Mouse (Mus musculus): ENCODE results near the gene Cdc42bpa.

Cdc42bpa gene

GRCm38 (mm10) chr1:179959721-179960542, at the start of gene Cdc42bpa:
TSS of gene Cdc42bpa (plus strand) at chr1:179960472.
- DNase-seq: peak; percentile 92

DNA sequence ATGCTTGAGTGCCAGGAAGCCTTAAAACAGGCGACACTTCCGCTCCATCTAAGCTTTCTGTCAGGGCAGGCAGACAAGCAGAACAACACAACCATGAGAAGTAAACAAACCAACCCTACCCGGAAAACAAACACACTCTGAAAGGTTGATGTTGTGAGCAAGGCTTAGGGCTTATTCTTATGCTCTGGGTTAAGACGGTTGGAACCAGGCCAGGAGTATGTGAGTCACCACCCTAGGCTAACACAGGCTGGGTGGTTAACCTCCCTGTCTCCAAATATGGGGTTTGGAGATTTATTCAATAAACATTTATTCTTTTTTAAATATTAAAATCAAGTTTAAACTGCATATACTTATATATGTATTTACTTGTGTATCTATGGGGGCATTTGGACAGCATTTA, 46.8 kb upstream of the Cdc42bpa start:
- DNase-seq: peak; percentile 52

GRCm38 (mm10) chr1:179917036-179917435, 43.2 kb upstream of the Cdc42bpa start:
- no peak for DNase-seq

- DNase-seq: no peak
Measured at GRCm38 (mm10) chr1:179917481-179917880, 42.8 kb upstream of the Cdc42bpa start.

DNA sequence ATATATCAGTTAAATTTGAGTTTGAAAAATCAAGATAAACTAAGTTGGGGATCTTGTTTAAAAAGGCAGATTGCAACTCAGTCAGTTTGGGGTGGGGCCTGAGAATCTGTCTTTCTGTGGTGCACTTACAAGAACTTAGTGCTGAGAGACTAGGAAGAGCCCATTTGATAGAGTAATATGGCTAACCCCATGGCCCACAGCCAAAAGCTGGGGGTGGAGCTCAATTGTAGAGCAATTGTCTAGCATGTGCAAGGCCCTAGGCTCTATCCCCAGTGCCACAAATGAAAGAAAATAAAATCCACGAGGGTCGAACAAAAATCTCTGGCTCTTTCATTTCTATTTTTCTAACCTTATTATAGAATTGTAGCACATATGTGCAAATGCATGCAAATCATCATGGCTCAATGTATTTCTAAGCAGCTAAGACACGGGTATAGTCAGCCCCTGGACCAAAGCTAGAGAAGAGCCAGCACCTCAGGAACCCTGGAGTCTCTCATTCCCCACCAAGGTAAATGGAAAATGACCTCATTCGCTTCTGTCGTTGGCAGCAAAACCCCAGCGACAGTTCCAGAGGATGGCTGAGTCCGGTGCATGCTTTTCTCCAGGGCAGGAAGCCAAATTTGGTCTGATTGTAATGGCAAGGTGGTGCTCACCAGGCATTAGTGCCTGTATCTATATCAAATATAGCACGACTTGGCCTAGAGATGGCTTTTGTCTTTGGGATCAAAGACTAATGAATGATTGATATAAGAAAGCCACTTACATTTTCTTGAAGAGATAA, 40.4 kb upstream of the Cdc42bpa start:
- peak; percentile 28 for DNase-seq

- no peak for DNase-seq
Measured at GRCm38 (mm10) chr1:179923661-179924405, 36.4 kb upstream of the Cdc42bpa start.

GRCm38 (mm10) chr1:179926240-179926639, 34.0 kb upstream of the Cdc42bpa start:
- DNase-seq: no peak

DNA sequence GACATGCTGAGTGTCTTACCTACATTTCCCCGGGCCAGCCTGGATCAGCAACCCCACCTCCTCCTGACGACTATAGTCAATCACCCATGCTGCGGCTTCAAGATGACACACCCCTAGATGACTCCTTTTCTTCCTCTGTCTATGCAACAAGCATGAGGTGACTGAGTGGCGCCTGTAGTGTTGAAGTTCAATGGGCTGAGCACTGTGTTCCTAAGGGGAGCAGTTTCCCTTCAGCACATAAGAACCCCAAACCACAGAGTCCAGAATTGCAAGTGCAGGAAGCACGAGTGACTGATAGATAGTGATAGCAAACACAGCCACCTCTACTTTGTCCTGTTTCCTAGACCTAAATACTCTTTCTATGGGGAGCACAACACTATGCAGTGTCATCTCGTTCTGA, 33.2 kb upstream of the Cdc42bpa start:
- DNase-seq: no peak

DNA sequence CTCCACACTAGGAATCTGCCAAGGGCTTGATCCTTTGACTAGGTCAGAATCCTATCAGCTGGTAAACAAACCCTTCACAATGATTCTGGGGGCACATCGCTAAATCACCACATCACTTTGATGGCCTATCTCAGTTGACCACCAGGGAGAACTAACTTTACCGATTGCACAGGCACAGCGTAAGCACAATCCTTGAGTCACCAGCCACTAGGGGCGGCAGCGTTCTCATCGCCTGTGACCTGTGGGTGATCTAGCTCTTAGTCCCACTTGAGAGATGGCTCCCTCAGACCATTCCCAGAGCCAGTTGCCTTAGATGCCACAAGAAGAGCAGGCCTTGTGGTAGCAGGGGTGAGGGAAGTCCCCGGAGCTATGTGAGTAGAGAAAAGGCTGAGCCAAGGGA, 31.4 kb upstream of the Cdc42bpa start:
- DNase-seq: no peak

DNA sequence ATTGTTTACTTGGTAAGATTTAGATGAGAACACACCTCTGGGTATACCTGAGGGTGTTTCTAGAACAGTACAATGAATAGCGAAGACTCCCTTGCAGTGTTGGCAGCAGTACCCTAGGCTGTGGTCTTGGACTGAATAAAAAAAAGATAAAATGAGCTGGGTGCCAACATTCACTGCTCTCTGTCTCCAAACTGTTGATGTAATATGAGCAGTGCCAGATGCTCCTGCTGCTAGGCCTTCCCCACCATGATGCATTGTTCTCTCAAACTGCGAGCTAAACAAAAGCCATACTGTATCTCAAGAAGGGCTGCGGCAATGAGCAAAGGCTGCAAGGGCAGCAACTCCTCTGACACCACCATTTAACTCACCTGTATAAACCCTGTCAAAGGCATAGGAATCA, 29.0 kb upstream of the Cdc42bpa start:
- DNase-seq: no peak

GRCm38 (mm10) chr1:179934064-179934463, 26.2 kb upstream of the Cdc42bpa start:
- DNase-seq: no peak

DNA sequence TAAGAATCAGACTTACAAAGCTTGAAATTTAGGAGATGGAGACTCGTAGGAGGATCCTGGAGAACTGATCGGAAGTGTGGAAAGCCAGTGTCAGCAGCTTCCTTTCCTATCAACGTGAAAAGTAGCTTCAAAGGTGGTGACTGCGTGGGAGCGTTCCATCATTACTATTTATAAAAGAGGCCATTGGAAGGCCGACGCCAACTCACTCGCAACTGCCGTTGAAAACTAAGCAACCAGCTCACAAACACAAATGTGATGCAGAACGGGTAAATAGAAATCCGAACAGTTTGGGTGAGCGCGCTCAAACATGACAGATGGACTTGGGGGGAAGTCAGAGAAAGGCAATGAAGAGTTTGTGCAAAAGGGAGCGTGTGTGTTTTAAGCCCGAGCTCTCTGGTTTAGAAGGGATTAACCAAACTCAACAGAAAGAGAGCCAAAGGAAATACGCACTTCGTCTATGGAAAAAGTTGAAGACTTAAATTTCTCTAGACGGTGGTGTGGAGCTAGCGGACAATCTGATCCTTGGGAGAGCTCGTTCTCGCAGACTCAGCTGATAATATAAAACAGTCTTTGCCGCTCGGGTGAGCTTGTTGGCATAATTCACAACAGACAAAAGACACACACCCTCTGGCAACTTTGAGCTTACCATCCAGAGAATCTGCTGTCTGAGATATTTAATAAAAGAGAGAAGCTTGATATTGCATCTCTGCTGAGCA, 20.0 kb upstream of the Cdc42bpa start:
- no peak for DNase-seq

GRCm38 (mm10) chr1:179940787-179941352, 19.4 kb upstream of the Cdc42bpa start:
- DNase-seq: peak; percentile 42

- DNase-seq: no peak
Measured at GRCm38 (mm10) chr1:179945017-179945416, 15.3 kb upstream of the Cdc42bpa start.

DNA sequence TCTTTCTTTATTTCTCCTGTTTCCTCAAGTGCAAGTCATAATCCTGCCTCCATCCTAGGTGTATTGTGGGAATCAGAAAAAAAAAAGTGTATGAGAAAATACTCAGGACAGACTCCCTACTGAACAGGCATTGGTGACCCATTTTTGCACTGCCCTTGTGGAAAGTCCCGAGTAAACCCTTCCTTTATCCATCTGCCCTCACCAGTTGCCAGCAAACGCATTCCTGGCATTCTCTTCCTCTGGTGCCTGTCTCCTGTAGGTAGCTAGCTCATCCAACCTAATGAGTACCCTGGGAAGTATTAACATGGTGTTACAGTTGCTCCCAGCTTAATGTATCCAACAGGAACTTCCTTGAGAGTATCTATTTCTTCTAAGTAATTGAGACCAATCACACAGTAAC, 13.7 kb upstream of the Cdc42bpa start:
- DNase-seq: no peak

DNA sequence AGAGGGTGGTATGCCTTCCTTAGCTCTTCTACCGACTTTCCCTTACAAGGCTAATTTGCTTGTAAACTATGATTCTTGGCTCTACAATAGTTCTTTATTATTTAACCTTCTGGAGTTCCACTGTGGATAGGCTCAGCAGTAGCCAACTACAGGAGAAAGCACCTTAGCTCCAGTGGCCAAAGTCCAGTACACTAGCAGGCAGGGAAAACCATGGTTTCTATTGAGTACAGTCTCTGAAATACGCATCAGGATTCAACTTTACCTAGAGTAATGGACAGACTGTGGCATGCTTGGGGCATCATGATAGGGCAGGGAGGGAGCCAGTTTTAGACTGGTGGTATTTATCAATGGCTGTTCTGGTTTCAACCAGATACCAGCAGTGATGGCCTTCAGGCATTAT, 12.6 kb upstream of the Cdc42bpa start:
- no peak for DNase-seq

- no peak for DNase-seq
Measured at GRCm38 (mm10) chr1:179951597-179951996, 8.7 kb upstream of the Cdc42bpa start.

DNA sequence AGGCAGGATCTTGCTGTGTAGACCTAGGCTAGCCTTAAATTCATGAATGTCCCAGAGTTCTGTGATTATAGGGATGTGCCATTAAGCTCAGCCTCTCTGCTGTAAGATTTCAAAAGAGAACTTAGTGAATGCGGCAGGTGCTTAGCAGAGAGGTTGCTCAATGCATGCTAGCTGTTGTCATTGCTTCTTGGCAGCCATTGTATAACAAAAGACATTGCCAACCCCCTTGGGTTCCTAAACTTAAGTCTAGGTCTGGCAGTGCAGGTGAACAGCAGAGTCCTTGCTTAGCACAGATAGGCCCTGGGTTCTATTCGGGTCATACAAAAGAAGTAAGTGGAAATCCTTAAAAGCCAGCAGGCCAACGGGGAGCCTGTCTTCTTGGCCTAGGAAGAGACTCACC, 7.0 kb upstream of the Cdc42bpa start:
- no peak for DNase-seq

DNA sequence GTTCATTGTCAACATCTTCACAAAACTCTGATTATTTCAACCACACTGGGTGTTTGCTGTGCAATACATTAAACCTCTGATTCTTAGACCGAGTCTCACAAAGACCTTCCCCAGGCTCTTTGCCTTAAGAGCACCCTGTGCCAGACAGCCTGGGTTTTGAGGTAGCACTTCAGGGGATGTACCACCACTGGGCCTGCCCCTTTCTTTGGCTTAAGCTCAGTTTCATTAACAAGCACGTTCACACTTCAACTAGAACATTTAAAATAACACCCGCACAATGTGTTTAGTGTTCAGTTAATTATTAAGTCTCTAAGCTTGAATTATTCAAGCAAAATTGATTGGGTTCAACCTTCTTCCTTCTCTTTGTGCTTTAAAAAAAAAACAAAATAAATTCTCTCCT, 2.8 kb upstream of the Cdc42bpa start:
- no peak for DNase-seq

DNA sequence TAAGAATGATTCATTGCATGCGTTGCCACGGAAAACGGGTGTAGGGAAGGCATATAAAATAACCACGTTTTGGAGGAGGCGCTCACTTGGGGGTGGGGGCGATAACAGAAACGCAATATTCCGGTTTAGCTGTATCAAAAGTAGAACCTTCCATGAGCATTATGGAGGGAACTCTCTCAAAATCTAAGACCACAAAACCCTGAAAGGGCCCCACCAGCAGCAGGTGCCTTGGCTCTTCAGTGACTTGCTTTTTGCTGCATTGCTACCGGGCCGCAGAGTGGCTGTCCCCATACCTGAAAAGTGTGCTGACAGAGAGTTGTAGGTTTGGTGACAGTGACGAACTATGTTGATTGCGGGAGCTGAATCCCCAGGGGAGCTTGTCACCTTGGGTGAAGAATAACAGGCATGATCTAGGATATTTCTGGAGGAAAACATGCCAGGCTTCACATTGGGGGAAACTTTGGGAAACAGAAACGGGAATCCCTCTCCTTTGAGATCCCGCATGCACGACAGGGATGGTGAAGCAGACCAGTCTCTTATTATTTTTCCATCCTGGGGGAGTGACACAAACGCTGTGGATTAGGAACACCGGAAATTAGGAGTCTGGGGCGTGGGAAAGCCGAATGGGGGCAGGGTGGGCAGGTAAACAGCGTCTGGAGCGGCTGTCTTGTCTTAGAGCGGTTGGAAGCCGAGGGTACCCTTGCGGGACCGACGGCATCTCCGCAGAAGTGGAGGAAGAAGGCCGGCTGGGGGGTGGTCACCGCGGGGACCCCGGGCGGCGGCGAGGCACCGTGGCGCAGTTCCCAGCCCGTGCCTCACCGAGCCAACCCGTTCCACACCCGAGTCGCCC, 1.2 kb upstream of the Cdc42bpa start:
- peak; percentile 37 for DNase-seq

DNA sequence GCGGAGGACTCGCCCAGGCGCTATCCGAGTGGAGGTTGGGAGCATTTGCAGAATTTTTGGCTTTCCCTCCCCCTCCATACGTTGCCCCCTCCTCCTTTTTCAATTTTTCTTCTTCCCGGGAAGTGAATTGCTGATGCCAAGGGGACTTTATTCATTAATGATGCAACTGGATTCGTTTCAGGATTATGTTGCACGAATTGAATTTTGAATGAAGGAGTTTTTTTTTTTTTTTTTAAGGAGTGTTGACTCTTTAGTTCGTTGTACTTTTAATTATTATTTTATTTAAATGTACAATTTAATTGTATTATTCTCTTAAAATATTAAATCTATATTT, 238 bp downstream of the Cdc42bpa start:
- DNase-seq: no peak
